Mouse (Mus musculus) kidney, embryonic 16.5 days (tissue): ENCODE results near the gene Gm29776. TPM values are rescaled to one million over a fixed set of nuclear protein-coding genes. Genes with fewer than 3 reads are reported as not detected.
A peak's percentile ranks its signal among the peaks of the same experiment; 100 is the strongest.

Experiments used
- ATAC-seq: fragments of 200-750 bp; cut with Nextera tagmentation; 2 replicates; pipeline ENCODE4 v1.8.0; 2017; ENCODE audit warnings: moderate TSS enrichment; ENCODE audit not compliant: low FRiP score, low TSS enrichment
- H3K27ac ChIP-seq: fragments of 300-500 bp; sonication (generic); 2 replicates; pipeline ENCODE4 v1.5.1; 2014; ENCODE audit warnings: low read length
- H3K27me3 ChIP-seq: fragments of 300-500 bp; sonication (generic); 2 replicates; pipeline ENCODE4 v1.6.1; 2014; ENCODE audit warnings: low read length, control low read depth, mixed read lengths; ENCODE audit not compliant: insufficient read depth
- H3K36me3 ChIP-seq: fragments of 300-500 bp; sonication (generic); 2 replicates; pipeline ENCODE4 v1.6.1; 2014; ENCODE audit warnings: low read length, control low read depth, mixed read lengths; ENCODE audit not compliant: insufficient read depth
- H3K4me1 ChIP-seq: fragments of 300-500 bp; sonication (generic); 2 replicates; pipeline ENCODE4 v1.6.1; 2014; ENCODE audit warnings: low read length, control low read depth, mixed read lengths; ENCODE audit not compliant: insufficient read depth
- H3K4me2 ChIP-seq: fragments of 300-500 bp; sonication (generic); replicated peaks from 2 replicates; pipeline ENCODE4 v1.6.1; 2014; ENCODE audit warnings: low read depth, low read length
- H3K4me3 ChIP-seq: fragments of 300-500 bp; sonication (generic); 2 replicates; pipeline ENCODE4 v1.5.1; 2014; ENCODE audit warnings: mild to moderate bottlenecking, low read length
- H3K9ac ChIP-seq: fragments of 300-500 bp; sonication (generic); replicated peaks from 2 replicates; pipeline ENCODE4 v1.6.1; 2014; ENCODE audit warnings: low read length
- H3K9me3 ChIP-seq: fragments of 300-500 bp; sonication (generic); 2 replicates; pipeline ENCODE4 v1.6.1; 2016; ENCODE audit warnings: low read length, control low read depth
- whole genome bisulfite sequencing: fragments of 180-500 bp; shearing (Covaris S2); extraction: QIAGEN DNeasy Blood & Tissue Kit; methylation state at CpG from one replicate; pipeline ENCODE4 v1.1.7; 2014; 5-methylcytosine and 5-hydroxymethylcytosine counted together
- polyA plus RNA-seq: library from polyadenylated mRNA; unstranded; fragments of >200 nt; fragmentation: Nextera tagmentation; extraction: Ambion mirVana; gene quantifications from 2 replicates; pipeline ENCODE4 v1.2.1, GENCODE M21; 2015

The Gm29776 gene
- polyA plus RNA-seq, 1 experiment from 2014 or later, result 0.06 TPM

- WGBS, result 1% methylated on average over 8 of the region's 8 CpGs
- Histone ChIP-seq H3K36me3 (peaks cover 26% of the 10 kb centered on the region), H3K4me3 (peak overlapping the region; percentile 92), H3K4me2 (peak overlapping the region; percentile 69), H3K27me3 (no peaks in the 10 kb centered on the region), H3K4me1 (peaks cover 35% of the 10 kb centered on the region), H3K27ac (peak overlapping the region; percentile 86), H3K9me3 (no peaks in the 10 kb centered on the region), H3K9ac (peak overlapping the region; percentile 98)
- ATAC-seq, result no peak
These were observed 11.4 kb downstream of the Gm29776 start for GRCm38 (mm10) chr14:54687251-54687650.

DNA sequence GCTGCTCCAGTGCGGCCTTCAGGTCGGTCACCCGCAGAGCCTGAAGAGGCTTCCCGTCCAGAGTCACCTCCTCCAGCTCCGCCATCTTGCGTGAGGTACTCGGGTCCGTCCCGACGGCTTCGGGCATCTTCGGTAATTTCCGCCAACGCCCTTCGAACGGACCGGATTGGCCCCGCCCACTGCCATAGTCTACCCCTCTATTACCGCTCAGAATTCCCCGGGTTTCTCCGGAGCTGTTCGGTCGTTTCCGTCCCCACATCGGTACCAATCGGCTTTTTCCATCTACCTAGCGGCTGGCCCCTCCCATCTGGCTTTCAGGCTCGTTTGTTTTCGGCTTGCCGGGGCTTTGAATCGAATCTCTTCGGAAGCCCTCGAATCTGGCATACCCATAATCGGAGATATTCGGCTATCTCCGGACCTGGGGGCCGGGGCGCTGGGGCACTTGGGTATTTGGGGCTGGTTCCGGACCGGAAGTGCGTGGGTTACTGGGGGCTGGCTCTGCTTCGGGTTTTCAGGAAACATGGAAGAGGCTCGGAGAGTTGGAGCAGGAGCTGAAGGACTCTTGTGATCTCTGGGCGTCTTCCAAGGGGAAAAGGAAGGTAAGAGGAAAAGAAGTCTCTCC lies 12.0 kb downstream of the Gm29776 start, which contains the start of gene Acin1:
TSS of gene Acin1 (minus strand) at position 410 of the 622 bp plus-strand sequence.
- Histone ChIP-seq H3K4me2 (peak within 1 kb of the TSS; percentile 86), H3K9ac (peak within 1 kb of the TSS; percentile 98), H3K4me1 (peaks cover 35% of the 10 kb centered on the region), H3K36me3 (peaks cover 29% of the 10 kb centered on the region), H3K9me3 (no peaks in the 10 kb centered on the region), H3K4me3 (peak within 1 kb of the TSS; percentile 92), H3K27ac (peak within 1 kb of the TSS; percentile 98), H3K27me3 (no peaks in the 10 kb centered on the region)
- WGBS, result under 1% methylated on average over 44 of the region's 44 CpGs
- peak; percentile 97 for ATAC-seq

DNA sequence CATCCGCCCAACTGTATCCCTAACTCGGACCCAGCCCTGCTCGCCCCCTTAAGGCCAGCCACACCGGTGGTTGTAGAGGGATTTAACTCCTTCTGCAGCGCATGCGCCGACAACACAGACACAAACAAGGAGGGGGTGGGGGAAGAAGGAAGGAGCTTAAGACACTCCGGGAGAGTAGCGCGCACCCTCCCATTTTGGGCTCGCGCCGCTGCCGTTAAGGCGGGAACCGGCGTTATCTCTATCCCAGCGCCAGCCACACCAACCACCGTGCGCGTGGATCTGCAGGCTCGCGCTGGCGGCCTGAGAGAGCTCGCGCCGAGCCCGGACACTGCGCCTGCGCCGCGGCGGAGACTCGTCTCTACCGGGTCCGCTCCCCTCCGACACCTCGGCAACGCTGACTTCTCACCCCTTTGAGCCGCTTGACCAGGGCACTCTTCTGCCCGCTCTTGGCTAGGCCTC lies 12.5 kb downstream of the Gm29776 start, which contains the start of gene 1700123O20Rik:
TSS of gene 1700123O20Rik (plus strand) at position 154 of the 459 bp plus-strand sequence.
- peak within 1 kb of the TSS; percentile 98 for H3K27ac ChIP-seq
- ATAC-seq, result peak; percentile 88
- peaks cover 35% of the 10 kb centered on the region for H3K4me1 ChIP-seq
- under 1% methylated on average over 41 of the region's 41 CpGs for WGBS
- H3K9me3 ChIP-seq, result no peaks in the 10 kb centered on the region
- peak within 1 kb of the TSS; percentile 86 for H3K4me2 ChIP-seq
- H3K27me3 ChIP-seq, result no peaks in the 10 kb centered on the region
- peaks cover 29% of the 10 kb centered on the region for H3K36me3 ChIP-seq
- peak within 1 kb of the TSS; percentile 92 for H3K4me3 ChIP-seq
- H3K9ac ChIP-seq, result peak within 1 kb of the TSS; percentile 98

DNA sequence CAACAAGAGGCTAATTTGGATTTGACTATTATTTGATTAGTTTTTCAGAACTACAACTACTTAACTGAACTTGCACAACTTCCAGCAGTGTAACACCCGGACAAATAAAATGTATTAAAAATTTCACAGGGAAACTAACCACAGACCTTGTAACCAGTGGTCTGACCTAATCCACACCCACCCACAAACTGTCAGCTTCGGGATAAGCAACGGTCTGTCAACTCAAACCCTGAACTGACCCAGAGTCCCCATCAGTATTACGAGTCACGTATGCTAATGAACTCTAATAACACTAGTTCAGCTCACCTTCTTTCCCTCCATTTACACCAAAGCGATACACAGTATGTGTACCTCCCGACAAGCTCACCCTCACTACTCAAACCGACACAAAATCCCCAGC lies 13.2 kb downstream of the Gm29776 start:
- H3K4me2 ChIP-seq, result peak overlapping the region; percentile 86
- ATAC-seq, result no peak
- peak overlapping the region; percentile 92 for H3K4me3 ChIP-seq
- H3K27ac ChIP-seq, result peak overlapping the region; percentile 98; the same call in 1 of the 2 replicates
- peak overlapping the region; percentile 98 for H3K9ac ChIP-seq
- WGBS, result 8% methylated on average over 8 of the region's 8 CpGs
- peaks cover 35% of the 10 kb centered on the region for H3K4me1 ChIP-seq
- no peaks in the 10 kb centered on the region for H3K9me3 ChIP-seq
- H3K27me3 ChIP-seq, result no peaks in the 10 kb centered on the region
- peaks cover 23% of the 10 kb centered on the region for H3K36me3 ChIP-seq

GRCm38 (mm10) chr14:54682396-54682795 lies 16.2 kb downstream of the Gm29776 start:
- H3K4me1 ChIP-seq, result peaks cover 17% of the 10 kb centered on the region
- H3K9ac ChIP-seq, result no peak overlapping the region
- ATAC-seq, result no peak
- H3K4me2 ChIP-seq, result no peak overlapping the region
- WGBS, result 81% methylated on average over 3 of the region's 3 CpGs
- H3K9me3 ChIP-seq, result no peaks in the 10 kb centered on the region
- peaks cover 27% of the 10 kb centered on the region; the same call in 1 of the 2 replicates for H3K36me3 ChIP-seq
- no peak overlapping the region for H3K27ac ChIP-seq
- H3K27me3 ChIP-seq, result no peaks in the 10 kb centered on the region
- no peak overlapping the region for H3K4me3 ChIP-seq

GRCm38 (mm10) chr14:54678657-54679304 lies 19.9 kb downstream of the Gm29776 start:
- ATAC-seq, result no peak
- Histone ChIP-seq H3K36me3 (peaks cover 52% of the 10 kb centered on the region), H3K4me2 (no peak overlapping the region), H3K4me1 (peaks cover 6% of the 10 kb centered on the region; the same call in 1 of the 2 replicates), H3K4me3 (no peak overlapping the region), H3K27me3 (no peaks in the 10 kb centered on the region), H3K9me3 (no peaks in the 10 kb centered on the region), H3K9ac (no peak overlapping the region), H3K27ac (no peak overlapping the region)
- WGBS, result 77% methylated on average over 16 of the region's 16 CpGs

DNA sequence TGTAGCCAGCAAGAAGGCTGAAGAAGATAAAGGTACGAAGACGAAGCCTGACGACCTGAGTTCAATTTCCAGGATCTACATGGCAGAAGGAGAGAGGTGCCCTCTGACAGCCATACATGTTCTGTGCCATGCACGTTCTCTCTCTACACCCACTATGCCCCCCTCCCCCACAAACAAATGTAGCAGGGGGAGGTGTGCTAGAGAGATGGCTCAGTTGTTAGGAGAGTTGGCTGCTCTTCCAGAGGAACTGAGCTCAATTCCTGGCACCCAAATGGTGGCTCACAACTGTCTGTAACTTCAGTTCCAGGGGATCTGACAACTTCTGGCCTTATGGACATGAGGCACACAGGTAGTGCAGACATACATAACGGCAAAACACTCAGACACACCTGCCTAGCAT lies 22.3 kb downstream of the Gm29776 start:
- Histone ChIP-seq H3K9me3 (no peaks in the 10 kb centered on the region), H3K27me3 (no peaks in the 10 kb centered on the region), H3K36me3 (peaks cover 49% of the 10 kb centered on the region), H3K9ac (no peak overlapping the region), H3K4me3 (no peak overlapping the region), H3K4me2 (no peak overlapping the region), H3K4me1 (no peaks in the 10 kb centered on the region), H3K27ac (no peak overlapping the region)
- 86% methylated on average over 5 of the region's 5 CpGs for WGBS
- no peak for ATAC-seq

GRCm38 (mm10) chr14:54674317-54674716 lies 24.3 kb downstream of the Gm29776 start:
- H3K4me1 ChIP-seq, result no peaks in the 10 kb centered on the region
- H3K27me3 ChIP-seq, result no peaks in the 10 kb centered on the region
- no peak for ATAC-seq
- H3K9ac ChIP-seq, result no peak overlapping the region
- H3K9me3 ChIP-seq, result no peaks in the 10 kb centered on the region
- WGBS, result 68% methylated on average over 2 of the region's 2 CpGs
- H3K4me2 ChIP-seq, result no peak overlapping the region
- H3K36me3 ChIP-seq, result peaks cover 52% of the 10 kb centered on the region
- H3K4me3 ChIP-seq, result no peak overlapping the region
- H3K27ac ChIP-seq, result no peak overlapping the region

- no peaks in the 10 kb centered on the region for H3K9me3 ChIP-seq
- no peak for ATAC-seq
- H3K36me3 ChIP-seq, result peaks cover 57% of the 10 kb centered on the region
- no peak overlapping the region for H3K27ac ChIP-seq
- H3K4me2 ChIP-seq, result no peak overlapping the region
- WGBS, result 85% methylated on average over 4 of the region's 4 CpGs
- H3K4me1 ChIP-seq, result no peaks in the 10 kb centered on the region
- H3K27me3 ChIP-seq, result no peaks in the 10 kb centered on the region
- no peak overlapping the region for H3K4me3 ChIP-seq
- H3K9ac ChIP-seq, result no peak overlapping the region
These were observed 29.3 kb downstream of the Gm29776 start for GRCm38 (mm10) chr14:54669381-54669780.
